Mouse (Mus musculus) granulocyte monocyte progenitor cell, adult 5-6 weeks (primary cell): Measurements from ENCODE around the gene Tenm4. TPM values are rescaled to one million over a fixed set of nuclear protein-coding genes. Genes with fewer than 3 reads are reported as not detected.

Source experiments
- ATAC-seq: replicated peaks from 2 replicates; pipeline ENCODE4 v1.8.0; 2016; ENCODE audit warnings: mild to moderate bottlenecking, moderate TSS enrichment, inconsistent platforms; ENCODE audit not compliant: poor library complexity, severe bottlenecking
- total RNA-seq, 2 experiments: library from RNA; stranded (forward) in 1 of 2; stranded (reverse) in 1 of 2; fragments of 200-712, 200-1000 nt in 1 of 2; fragments of >200 nt in 1 of 2; fragmentation: Nextera tagmentation in 1 of 2; gene quantifications; 2 replicates each; pipeline ENCODE4 v1.2.3; 2014 to 2017

The Tenm4 gene
- total RNA-seq, 2 experiments from 2014 or later = not detected

GRCm38 (mm10) chr7:96617371-96617770 is 446.3 kb downstream of the Tenm4 start:
- no peak for ATAC-seq

- no peak for ATAC-seq
Measured at GRCm38 (mm10) chr7:96619930-96620472, 449.0 kb downstream of the Tenm4 start.

GRCm38 (mm10) chr7:96626338-96626737 is 455.3 kb downstream of the Tenm4 start:
- ATAC-seq = no peak

GRCm38 (mm10) chr7:96630551-96630950 is 459.5 kb downstream of the Tenm4 start:
- ATAC-seq = 0 out of 2 replicates have a peak, but pooled peaks have one; percentile 20

GRCm38 (mm10) chr7:96633008-96633407 is 462.0 kb downstream of the Tenm4 start:
- no peak for ATAC-seq

- ATAC-seq = no peak
Measured at GRCm38 (mm10) chr7:96635830-96636440, 464.9 kb downstream of the Tenm4 start.

GRCm38 (mm10) chr7:96643461-96644204 is 472.6 kb downstream of the Tenm4 start:
- no peak for ATAC-seq

GRCm38 (mm10) chr7:96644205-96644531 is 473.1 kb downstream of the Tenm4 start:
- no peak for ATAC-seq

GRCm38 (mm10) chr7:96647657-96648056 is 476.6 kb downstream of the Tenm4 start:
- ATAC-seq = no peak

GRCm38 (mm10) chr7:96648606-96649005 is 477.6 kb downstream of the Tenm4 start:
- ATAC-seq = no peak

GRCm38 (mm10) chr7:96649171-96649570 is 478.1 kb downstream of the Tenm4 start:
- ATAC-seq = no peak

- no peak for ATAC-seq
Measured at GRCm38 (mm10) chr7:96650435-96650834, 479.4 kb downstream of the Tenm4 start.

GRCm38 (mm10) chr7:96651055-96651454 is 480.0 kb downstream of the Tenm4 start:
- ATAC-seq = no peak

GRCm38 (mm10) chr7:96651626-96652341 is 480.7 kb downstream of the Tenm4 start:
- ATAC-seq = no peak

- ATAC-seq = no peak
Measured at GRCm38 (mm10) chr7:96652844-96653243, 481.8 kb downstream of the Tenm4 start.

GRCm38 (mm10) chr7:96654206-96654605 is 483.2 kb downstream of the Tenm4 start:
- ATAC-seq = 0 out of 2 replicates have a peak, but pooled peaks have one; percentile 37

GRCm38 (mm10) chr7:96655096-96655716 is 484.2 kb downstream of the Tenm4 start:
- no peak for ATAC-seq

- peak; percentile 68 for ATAC-seq
Measured at GRCm38 (mm10) chr7:96657101-96657830, 486.2 kb downstream of the Tenm4 start.

- ATAC-seq = no peak
Measured at GRCm38 (mm10) chr7:96657857-96658580, 487.0 kb downstream of the Tenm4 start.
